Mouse (Mus musculus) hindbrain, embryonic 13.5 days (tissue): ENCODE data around the gene Abcc2. TPM values are rescaled to one million over a fixed set of nuclear protein-coding genes. Genes with fewer than 3 reads are reported as not detected.
A peak's percentile ranks its signal among the peaks of the same experiment; 100 is the strongest.

ENCODE experiments used
- ATAC-seq: fragments of 200-750 bp; cut with Nextera tagmentation; 2 replicates; pipeline ENCODE4 v1.8.0; 2017; ENCODE audit warnings: moderate TSS enrichment; ENCODE audit not compliant: low FRiP score
- H3K27ac ChIP-seq: fragments of 300-500 bp; sonication (generic); 2 replicates; pipeline ENCODE4 v1.5.1; 2015; ENCODE audit warnings: inconsistent platforms, mild to moderate bottlenecking, moderate library complexity
- H3K27me3 ChIP-seq: fragments of 300-500 bp; sonication (generic); 2 replicates; pipeline ENCODE4 v1.6.1; 2015; ENCODE audit warnings: mild to moderate bottlenecking, inconsistent platforms
- H3K36me3 ChIP-seq: fragments of 300-500 bp; sonication (generic); 2 replicates; pipeline ENCODE4 v1.6.1; 2015; ENCODE audit warnings: mild to moderate bottlenecking, inconsistent platforms
- H3K4me1 ChIP-seq: fragments of 300-500 bp; sonication (generic); replicated peaks from 2 replicates; pipeline ENCODE4 v1.6.1; 2015; ENCODE audit warnings: inconsistent platforms
- H3K4me2 ChIP-seq: fragments of 300-500 bp; sonication (generic); 2 replicates; pipeline ENCODE4 v1.6.1; 2015; ENCODE audit warnings: inconsistent platforms, mild to moderate bottlenecking, moderate library complexity
- H3K4me3 ChIP-seq: fragments of 300-500 bp; sonication (generic); 2 replicates; pipeline ENCODE4 v1.5.1; 2015; ENCODE audit warnings: mild to moderate bottlenecking, inconsistent platforms
- H3K9ac ChIP-seq: fragments of 300-500 bp; sonication (generic); 2 replicates; pipeline ENCODE4 v1.6.1; 2015; ENCODE audit warnings: mild to moderate bottlenecking, inconsistent platforms
- H3K9me3 ChIP-seq: fragments of 300-500 bp; sonication (generic); 2 replicates; pipeline ENCODE4 v1.6.1; 2016; ENCODE audit warnings: inconsistent platforms
- WGBS: fragments of 180-500 bp; shearing (Covaris S2); methylation state at CpG from one replicate; pipeline ENCODE4 v1.1.7; 2015; 5-methylcytosine and 5-hydroxymethylcytosine counted together
- polyA plus RNA-seq: library from polyadenylated mRNA; unstranded; fragments of >200 nt; fragmentation: Nextera tagmentation; extraction: Ambion mirVana; gene quantifications from 2 replicates; pipeline ENCODE4 v1.2.1, GENCODE M21; 2015

The Abcc2 gene
- polyA plus RNA-seq, 1 experiment from 2014 or later: 0.19 TPM

DNA sequence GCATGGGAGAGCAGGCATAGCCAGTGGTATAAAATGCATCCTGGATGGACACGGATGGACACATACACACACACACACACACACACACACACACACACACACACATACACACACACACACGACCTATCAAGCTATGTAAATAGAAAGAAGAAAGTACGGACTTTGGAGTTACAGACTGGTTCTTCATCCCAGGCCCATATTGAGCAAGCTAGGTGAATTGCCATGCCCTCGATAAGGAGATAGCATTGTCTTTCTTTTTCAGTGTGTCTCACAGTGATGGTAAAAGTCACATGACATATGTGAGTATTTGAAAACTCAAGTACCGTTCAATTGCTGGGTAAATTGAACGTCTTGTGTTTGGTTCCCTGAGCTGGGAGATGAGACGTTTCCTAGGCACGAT is 44.9 kb downstream of the Abcc2 start:
- H3K27me3 ChIP-seq: no peaks in the 10 kb centered on the region
- 85% methylated on average over 8 of the region's 8 CpGs for WGBS
- H3K9me3 ChIP-seq: no peaks in the 10 kb centered on the region
- no peaks in the 10 kb centered on the region for H3K36me3 ChIP-seq
- no peak overlapping the region for H3K9ac ChIP-seq
- no peak overlapping the region for H3K4me3 ChIP-seq
- H3K4me2 ChIP-seq: no peak overlapping the region
- H3K27ac ChIP-seq: no peak overlapping the region
- no peak for ATAC-seq
- no peaks in the 10 kb centered on the region for H3K4me1 ChIP-seq

DNA sequence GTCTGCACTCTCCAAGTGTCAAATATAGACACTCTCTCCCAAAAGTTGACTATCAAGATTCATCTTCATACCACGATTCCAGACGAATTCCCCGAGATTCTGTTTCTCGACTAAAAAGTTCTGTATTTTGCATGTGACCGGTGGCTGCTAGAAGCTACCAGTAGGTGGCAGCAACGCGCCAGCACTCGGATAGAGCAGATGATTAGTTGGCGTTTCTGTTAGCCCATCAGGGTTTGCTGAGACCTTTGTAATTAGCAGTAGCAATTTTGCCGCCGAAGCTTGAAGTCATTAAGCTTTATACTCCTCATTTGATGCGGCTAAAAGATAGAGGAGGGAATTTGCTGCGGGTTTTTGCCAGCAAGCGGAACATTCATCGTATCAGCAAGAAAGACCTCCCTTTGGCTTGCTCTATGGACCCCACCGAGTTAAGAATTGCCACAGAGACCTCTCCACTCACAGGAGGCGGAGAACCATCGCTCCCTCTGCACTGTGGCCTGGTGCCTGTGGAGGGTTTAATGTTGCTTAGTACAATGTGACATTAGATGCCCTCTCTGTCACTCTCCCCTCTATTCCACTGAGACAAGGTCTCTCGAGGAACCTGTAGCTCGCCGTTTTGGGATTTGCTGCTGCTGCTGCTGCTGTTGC is 50.6 kb downstream of the Abcc2 start:
- Histone ChIP-seq H3K27ac (peak overlapping the region; percentile 0; the same call in 1 of the 2 replicates), H3K27me3 (no peaks in the 10 kb centered on the region), H3K36me3 (no peaks in the 10 kb centered on the region), H3K4me3 (no peak overlapping the region), H3K4me1 (no peaks in the 10 kb centered on the region), H3K4me2 (peak overlapping the region; percentile 6; the same call in 1 of the 2 replicates), H3K9me3 (no peaks in the 10 kb centered on the region), H3K9ac (no peak overlapping the region)
- ATAC-seq: peak; percentile 69; the same call in 1 of the 2 replicates
- WGBS: 27% methylated on average over 21 of the region's 21 CpGs

DNA sequence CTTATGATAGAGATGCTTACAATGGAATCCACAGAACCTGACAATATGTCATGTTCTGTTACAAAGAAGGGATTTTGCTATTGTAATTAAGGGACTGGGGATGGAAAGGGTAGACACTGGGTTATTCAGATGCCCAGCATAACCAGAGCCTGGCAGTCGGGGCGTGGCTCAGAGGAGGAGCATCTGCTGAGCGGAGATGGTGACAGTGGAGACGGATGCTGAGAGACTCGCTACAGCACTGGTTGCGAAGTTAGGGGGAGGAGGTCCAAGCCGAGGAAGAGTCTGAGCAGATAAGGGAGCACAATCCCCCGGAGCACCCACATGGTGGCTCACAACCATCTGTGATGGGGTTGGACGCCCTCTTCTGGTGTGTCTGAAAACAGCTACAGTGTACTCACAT is 61.2 kb downstream of the Abcc2 start:
- H3K27me3 ChIP-seq: no peaks in the 10 kb centered on the region
- H3K9ac ChIP-seq: no peak overlapping the region
- no peaks in the 10 kb centered on the region for H3K9me3 ChIP-seq
- no peak overlapping the region for H3K4me2 ChIP-seq
- H3K36me3 ChIP-seq: peaks cover 32% of the 10 kb centered on the region
- H3K4me1 ChIP-seq: no peaks in the 10 kb centered on the region
- no peak overlapping the region for H3K4me3 ChIP-seq
- 83% methylated on average over 9 of the region's 9 CpGs for WGBS
- ATAC-seq: no peak
- no peak overlapping the region for H3K27ac ChIP-seq

GRCm38 (mm10) chr19:43845331-43845908 is 63.4 kb downstream of the Abcc2 start:
- H3K4me1 ChIP-seq: no peaks in the 10 kb centered on the region
- no peak overlapping the region for H3K4me3 ChIP-seq
- ATAC-seq: no peak
- H3K9ac ChIP-seq: no peak overlapping the region
- H3K4me2 ChIP-seq: no peak overlapping the region
- no peaks in the 10 kb centered on the region for H3K27me3 ChIP-seq
- no peaks in the 10 kb centered on the region for H3K9me3 ChIP-seq
- no peak overlapping the region for H3K27ac ChIP-seq
- WGBS: 66% methylated on average over 7 of the region's 7 CpGs
- peaks cover 53% of the 10 kb centered on the region for H3K36me3 ChIP-seq

- no peak overlapping the region for H3K9ac ChIP-seq
- no peak overlapping the region for H3K27ac ChIP-seq
- no peak overlapping the region for H3K4me3 ChIP-seq
- H3K36me3 ChIP-seq: peaks cover 69% of the 10 kb centered on the region
- no peaks in the 10 kb centered on the region for H3K9me3 ChIP-seq
- 89% methylated on average over 15 of the region's 15 CpGs for WGBS
- H3K4me2 ChIP-seq: no peak overlapping the region
- no peaks in the 10 kb centered on the region for H3K27me3 ChIP-seq
- no peak for ATAC-seq
- H3K4me1 ChIP-seq: no peaks in the 10 kb centered on the region
Observed at GRCm38 (mm10) chr19:43847056-43847455, 65.1 kb downstream of the Abcc2 start.

DNA sequence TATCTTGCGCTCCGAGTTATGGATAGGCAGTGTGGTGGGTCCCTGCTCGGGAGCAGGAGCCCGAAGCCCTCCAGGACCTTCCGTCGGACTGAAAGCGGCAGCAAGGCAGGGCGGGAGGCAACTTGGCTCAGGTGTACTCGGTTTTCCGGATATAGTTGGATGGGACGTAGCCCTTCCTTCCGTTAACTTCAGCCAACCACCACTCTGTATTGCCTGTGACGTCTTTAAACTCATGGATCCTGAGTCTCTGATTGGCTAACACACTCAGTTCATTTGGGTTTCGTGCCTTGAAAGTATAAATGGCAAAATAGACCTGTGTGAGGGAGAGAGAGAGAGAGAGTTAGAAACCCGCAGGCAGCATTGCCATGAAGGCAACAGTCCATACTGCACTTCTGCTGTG is 66.0 kb downstream of the Abcc2 start:
- Histone ChIP-seq H3K36me3 (peaks cover 72% of the 10 kb centered on the region), H3K4me1 (no peaks in the 10 kb centered on the region), H3K9me3 (no peaks in the 10 kb centered on the region), H3K4me2 (no peak overlapping the region), H3K27ac (no peak overlapping the region), H3K9ac (no peak overlapping the region), H3K27me3 (no peaks in the 10 kb centered on the region), H3K4me3 (no peak overlapping the region)
- 95% methylated on average over 15 of the region's 15 CpGs for WGBS
- no peak for ATAC-seq

DNA sequence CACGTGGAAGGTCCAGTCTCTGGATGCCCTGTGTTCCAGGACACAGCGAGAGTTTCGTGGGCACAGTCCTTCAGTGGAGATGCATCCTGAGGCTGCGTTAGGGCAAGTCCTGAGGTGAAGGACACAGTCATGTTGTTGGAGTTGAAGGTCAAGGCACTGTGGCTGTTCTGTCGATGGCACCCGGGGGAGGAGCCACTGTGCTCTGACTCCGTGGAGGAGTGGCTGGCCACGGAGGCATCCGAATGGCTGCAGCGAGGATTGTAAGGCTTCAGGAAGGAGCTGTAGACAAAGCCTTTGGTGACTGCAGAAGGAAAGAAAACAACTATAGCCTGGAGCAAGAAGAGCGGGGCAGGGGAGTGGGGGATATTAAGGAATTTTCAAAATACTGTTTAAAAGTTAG is 68.0 kb downstream of the Abcc2 start:
- ATAC-seq: no peak
- no peaks in the 10 kb centered on the region for H3K27me3 ChIP-seq
- H3K4me3 ChIP-seq: no peak overlapping the region
- H3K9me3 ChIP-seq: no peaks in the 10 kb centered on the region
- peaks cover 86% of the 10 kb centered on the region for H3K36me3 ChIP-seq
- 94% methylated on average over 11 of the region's 11 CpGs for WGBS
- H3K27ac ChIP-seq: no peak overlapping the region
- no peak overlapping the region for H3K4me2 ChIP-seq
- H3K9ac ChIP-seq: no peak overlapping the region
- H3K4me1 ChIP-seq: no peaks in the 10 kb centered on the region

- WGBS: 84% methylated on average over 21 of the region's 21 CpGs
- Histone ChIP-seq H3K27me3 (no peaks in the 10 kb centered on the region), H3K36me3 (peaks cover 87% of the 10 kb centered on the region), H3K4me3 (no peak overlapping the region), H3K9me3 (no peaks in the 10 kb centered on the region), H3K27ac (no peak overlapping the region), H3K4me2 (no peak overlapping the region), H3K4me1 (no peaks in the 10 kb centered on the region), H3K9ac (no peak overlapping the region)
- no peak for ATAC-seq
Observed at GRCm38 (mm10) chr19:43851996-43852630, 70.1 kb downstream of the Abcc2 start.

- no peaks in the 10 kb centered on the region for H3K9me3 ChIP-seq
- no peak overlapping the region for H3K4me3 ChIP-seq
- H3K9ac ChIP-seq: no peak overlapping the region
- ATAC-seq: no peak
- no peaks in the 10 kb centered on the region for H3K27me3 ChIP-seq
- no peak overlapping the region for H3K4me2 ChIP-seq
- H3K4me1 ChIP-seq: no peaks in the 10 kb centered on the region
- H3K36me3 ChIP-seq: peaks cover 78% of the 10 kb centered on the region
- no peak overlapping the region for H3K27ac ChIP-seq
- WGBS: 87% methylated on average over 7 of the region's 7 CpGs
Observed at GRCm38 (mm10) chr19:43852837-43853545, 71.0 kb downstream of the Abcc2 start.

GRCm38 (mm10) chr19:43857347-43857746 is 75.4 kb downstream of the Abcc2 start:
- WGBS: 83% methylated on average over 6 of the region's 6 CpGs
- H3K27me3 ChIP-seq: no peaks in the 10 kb centered on the region
- no peak overlapping the region for H3K4me2 ChIP-seq
- no peak overlapping the region for H3K9ac ChIP-seq
- no peaks in the 10 kb centered on the region for H3K4me1 ChIP-seq
- H3K36me3 ChIP-seq: peaks cover 61% of the 10 kb centered on the region
- H3K9me3 ChIP-seq: 0 out of 2 replicates have a peak, but pooled peaks cover 6% of the 10 kb centered on the region
- no peak overlapping the region for H3K4me3 ChIP-seq
- no peak for ATAC-seq
- H3K27ac ChIP-seq: no peak overlapping the region

DNA sequence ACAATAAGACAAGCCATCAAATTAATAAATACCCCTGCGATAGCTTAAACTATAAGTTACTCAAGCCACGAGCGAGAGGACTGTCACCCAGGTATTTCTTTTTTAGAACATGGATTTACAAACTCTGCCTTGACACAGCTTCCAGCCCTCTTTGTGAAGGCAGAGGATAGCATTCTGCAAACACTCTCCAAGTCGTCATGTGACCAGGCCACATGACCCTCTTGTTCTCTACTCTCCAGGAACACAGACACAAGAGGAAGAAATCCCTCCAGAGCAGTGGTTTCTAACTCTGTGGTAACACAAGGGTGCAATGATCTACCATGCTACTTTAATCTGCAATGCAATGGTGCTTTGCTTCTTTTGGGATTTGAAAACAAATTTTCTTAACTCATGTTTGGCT is 88.4 kb downstream of the Abcc2 start:
- Histone ChIP-seq H3K4me1 (0 out of 2 replicates have a peak, but pooled peaks cover 6% of the 10 kb centered on the region), H3K36me3 (peaks cover 88% of the 10 kb centered on the region), H3K9ac (no peak overlapping the region), H3K4me3 (no peak overlapping the region), H3K27ac (no peak overlapping the region), H3K27me3 (no peaks in the 10 kb centered on the region), H3K9me3 (no peaks in the 10 kb centered on the region), H3K4me2 (no peak overlapping the region)
- ATAC-seq: no peak
- 93% methylated on average over 4 of the region's 4 CpGs for WGBS

DNA sequence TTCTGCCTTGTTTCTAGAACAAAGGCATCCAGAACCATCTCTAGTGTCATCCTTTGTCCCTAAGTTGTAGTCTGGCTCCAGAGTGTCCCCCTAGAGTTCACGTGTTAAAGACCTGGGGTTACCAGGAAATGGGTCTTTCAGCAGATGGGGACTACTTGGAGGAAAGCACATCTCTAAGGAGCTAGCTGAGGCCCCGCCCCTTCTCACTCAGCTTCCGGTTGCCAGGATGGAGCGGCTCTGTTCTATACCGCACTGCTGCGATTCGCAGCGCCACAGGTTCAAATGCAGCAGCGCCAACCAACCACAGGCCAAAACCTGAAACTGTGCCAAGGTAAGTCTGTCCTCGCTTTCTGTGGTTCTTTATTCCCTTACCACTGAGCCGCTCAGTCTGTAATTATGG is 92.4 kb downstream of the Abcc2 start:
- Histone ChIP-seq H3K36me3 (peaks cover 55% of the 10 kb centered on the region), H3K4me2 (no peak overlapping the region), H3K27ac (no peak overlapping the region), H3K4me1 (peaks cover 43% of the 10 kb centered on the region), H3K4me3 (no peak overlapping the region), H3K9me3 (no peaks in the 10 kb centered on the region), H3K9ac (no peak overlapping the region), H3K27me3 (no peaks in the 10 kb centered on the region)
- ATAC-seq: no peak
- 95% methylated on average over 11 of the region's 11 CpGs for WGBS
